Mouse (Mus musculus) hindbrain, embryonic 14.5 days (tissue): ENCODE results near the gene Hacl1. TPM values are rescaled to one million over a fixed set of nuclear protein-coding genes. Genes with fewer than 3 reads are reported as not detected.
"Not testable (repeated sequence)": the region's sequence is repeated elsewhere in the genome, so short reads cannot be mapped to it uniquely, and the experiment has no call there.

Experiments
- ATAC-seq: fragments of 200-750 bp; cut with Nextera tagmentation; 2 replicates; pipeline ENCODE4 v1.8.0; 2017; ENCODE audit warnings: moderate number of reproducible peaks, mild to moderate bottlenecking, moderate TSS enrichment, moderate library complexity; ENCODE audit not compliant: low FRiP score
- DNase-seq: peaks from one replicate; pipeline ENCODE4 v3.0.0-alpha.2; 2015; ENCODE audit warnings: low spot score
- H3K27ac ChIP-seq: fragments of 300-500 bp; sonication (generic); 2 replicates; pipeline ENCODE4 v1.5.1; 2014; ENCODE audit warnings: mild to moderate bottlenecking, moderate library complexity
- H3K27me3 ChIP-seq: fragments of 300-500 bp; sonication (generic); 2 replicates; pipeline ENCODE4 v1.6.1; 2014; ENCODE audit warnings: mild to moderate bottlenecking, low read length, mixed read lengths; ENCODE audit not compliant: control insufficient read depth, insufficient read depth
- H3K36me3 ChIP-seq: fragments of 300-500 bp; sonication (generic); replicated peaks from 2 replicates; pipeline ENCODE4 v1.6.1; 2014; ENCODE audit not compliant: control insufficient read depth, insufficient read depth
- H3K4me1 ChIP-seq: fragments of 300-500 bp; sonication (generic); replicated peaks from 2 replicates; pipeline ENCODE4 v1.6.1; 2014; ENCODE audit warnings: antibody characterized with exemption, low read length, mixed read lengths; ENCODE audit not compliant: control insufficient read depth, insufficient read depth
- H3K4me2 ChIP-seq: fragments of 300-500 bp; sonication (generic); replicated peaks from 2 replicates; pipeline ENCODE4 v1.6.1; 2014; ENCODE audit warnings: mild to moderate bottlenecking, moderate library complexity
- H3K4me3 ChIP-seq: fragments of 300-500 bp; sonication (generic); replicated peaks from 2 replicates; pipeline ENCODE4 v1.5.1; 2014; ENCODE audit warnings: mild to moderate bottlenecking, low read length
- H3K9ac ChIP-seq: fragments of 300-500 bp; sonication (generic); 2 replicates; pipeline ENCODE4 v1.6.1; 2014
- H3K9me3 ChIP-seq: fragments of 300-500 bp; sonication (generic); 2 replicates; pipeline ENCODE4 v1.6.1; 2016; ENCODE audit warnings: low read length; ENCODE audit not compliant: control insufficient read depth
- WGBS: fragments of 180-500 bp; shearing (Covaris S2); extraction: QIAGEN DNeasy Blood & Tissue Kit; methylation state at CpG from one replicate; pipeline ENCODE4 v1.1.7; 2014; 5-methylcytosine and 5-hydroxymethylcytosine counted together
- polyA plus RNA-seq: library from polyadenylated mRNA; unstranded; fragments of >200 nt; fragmentation: Nextera tagmentation; extraction: Ambion mirVana; gene quantifications from 2 replicates; pipeline ENCODE4 v1.2.1, GENCODE M21; 2014

Hacl1 gene
- polyA plus RNA-seq, 1 experiment from 2014 or later, result 13.4 TPM

- Histone ChIP-seq H3K27ac (no peak overlapping the region), H3K9me3 (no peaks in the 10 kb centered on the region), H3K4me2 (no peak overlapping the region), H3K27me3 (no peaks in the 10 kb centered on the region), H3K4me1 (no peaks in the 10 kb centered on the region), H3K9ac (no peak overlapping the region), H3K36me3 (no peaks in the 10 kb centered on the region), H3K4me3 (no peak overlapping the region)
- DNase-seq (no peak), ATAC-seq (no peak)
- WGBS, result 88% methylated on average over 5 of the region's 5 CpGs
These were observed 27.4 kb downstream of the Hacl1 start for GRCm38 (mm10) chr14:31613671-31614070.

- no peak for DNase-seq
- Histone ChIP-seq H3K36me3 (no peaks in the 10 kb centered on the region), H3K4me3 (no peak overlapping the region), H3K4me2 (no peak overlapping the region), H3K9me3 (no peaks in the 10 kb centered on the region), H3K27ac (no peak overlapping the region), H3K27me3 (no peaks in the 10 kb centered on the region), H3K9ac (no peak overlapping the region), H3K4me1 (no peaks in the 10 kb centered on the region)
- no peak for ATAC-seq
- WGBS, result 65% methylated on average over 4 of the region's 4 CpGs
These were observed 29.1 kb downstream of the Hacl1 start for GRCm38 (mm10) chr14:31611986-31612385.

- Histone ChIP-seq H3K9ac (no peak overlapping the region), H3K4me2 (no peak overlapping the region), H3K4me1 (no peaks in the 10 kb centered on the region), H3K27me3 (no peaks in the 10 kb centered on the region), H3K9me3 (no peaks in the 10 kb centered on the region), H3K36me3 (no peaks in the 10 kb centered on the region), H3K27ac (no peak overlapping the region), H3K4me3 (no peak overlapping the region)
- DNase-seq (no peak), ATAC-seq (no peak)
- 53% methylated on average over 6 of the region's 6 CpGs for WGBS
These were observed 35.6 kb downstream of the Hacl1 start for GRCm38 (mm10) chr14:31605514-31605913.

GRCm38 (mm10) chr14:31604916-31605315 is 36.2 kb downstream of the Hacl1 start:
- no peak for DNase-seq
- no peak overlapping the region for H3K4me3 ChIP-seq
- H3K4me2 ChIP-seq, result no peak overlapping the region
- no peak for ATAC-seq
- no peaks in the 10 kb centered on the region for H3K4me1 ChIP-seq
- 84% methylated on average over 5 of the region's 5 CpGs for WGBS
- H3K27me3 ChIP-seq, result no peaks in the 10 kb centered on the region
- no peaks in the 10 kb centered on the region for H3K36me3 ChIP-seq
- no peaks in the 10 kb centered on the region for H3K9me3 ChIP-seq
- H3K27ac ChIP-seq, result no peak overlapping the region
- H3K9ac ChIP-seq, result no peak overlapping the region

GRCm38 (mm10) chr14:31602616-31602979 is 38.5 kb downstream of the Hacl1 start:
- not testable (repeated sequence) for H3K36me3 ChIP-seq, H3K4me2 ChIP-seq, H3K4me1 ChIP-seq, DNase-seq, H3K4me3 ChIP-seq, H3K9me3 ChIP-seq, ATAC-seq, H3K27me3 ChIP-seq, H3K27ac ChIP-seq, H3K9ac ChIP-seq
- 90% methylated on average over 6 of the region's 6 CpGs for WGBS

GRCm38 (mm10) chr14:31601908-31602615 is 39.0 kb downstream of the Hacl1 start:
- Histone ChIP-seq H3K36me3 (no peaks in the 10 kb centered on the region), H3K27ac (no peak overlapping the region), H3K9ac (no peak overlapping the region), H3K9me3 (no peaks in the 10 kb centered on the region), H3K27me3 (no peaks in the 10 kb centered on the region), H3K4me2 (no peak overlapping the region), H3K4me3 (no peak overlapping the region), H3K4me1 (no peaks in the 10 kb centered on the region)
- WGBS, result 92% methylated on average over 14 of the region's 14 CpGs
- DNase-seq (no peak), ATAC-seq (no peak)

GRCm38 (mm10) chr14:31597446-31597845 is 43.6 kb downstream of the Hacl1 start:
- Histone ChIP-seq H3K36me3 (no peaks in the 10 kb centered on the region), H3K4me1 (no peaks in the 10 kb centered on the region), H3K4me2 (no peak overlapping the region), H3K4me3 (no peak overlapping the region), H3K9me3 (no peaks in the 10 kb centered on the region), H3K27ac (no peak overlapping the region), H3K27me3 (no peaks in the 10 kb centered on the region), H3K9ac (no peak overlapping the region)
- DNase-seq (no peak), ATAC-seq (no peak)
- WGBS, result 93% methylated on average over 4 of the region's 4 CpGs

GRCm38 (mm10) chr14:31596408-31596807 is 44.7 kb downstream of the Hacl1 start:
- Histone ChIP-seq H3K4me2 (no peak overlapping the region), H3K9ac (no peak overlapping the region), H3K27ac (no peak overlapping the region), H3K27me3 (no peaks in the 10 kb centered on the region), H3K4me1 (no peaks in the 10 kb centered on the region), H3K9me3 (no peaks in the 10 kb centered on the region), H3K4me3 (no peak overlapping the region), H3K36me3 (no peaks in the 10 kb centered on the region)
- no peak for ATAC-seq
- no peak for DNase-seq
- 83% methylated on average over 7 of the region's 7 CpGs for WGBS

GRCm38 (mm10) chr14:31594693-31595092 is 46.4 kb downstream of the Hacl1 start:
- Histone ChIP-seq H3K27me3 (no peaks in the 10 kb centered on the region), H3K9ac (no peak overlapping the region), H3K4me2 (no peak overlapping the region), H3K9me3 (no peaks in the 10 kb centered on the region), H3K4me3 (no peak overlapping the region), H3K27ac (no peak overlapping the region), H3K36me3 (no peaks in the 10 kb centered on the region), H3K4me1 (no peaks in the 10 kb centered on the region)
- 70% methylated on average over 3 of the region's 3 CpGs for WGBS
- no peak for ATAC-seq
- no peak for DNase-seq

GRCm38 (mm10) chr14:31593036-31593435 is 48.0 kb downstream of the Hacl1 start:
- H3K4me2 ChIP-seq, result no peak overlapping the region
- no peak overlapping the region for H3K27ac ChIP-seq
- no peaks in the 10 kb centered on the region for H3K9me3 ChIP-seq
- no peaks in the 10 kb centered on the region for H3K27me3 ChIP-seq
- H3K36me3 ChIP-seq, result no peaks in the 10 kb centered on the region
- H3K9ac ChIP-seq, result no peak overlapping the region
- no peak overlapping the region for H3K4me3 ChIP-seq
- H3K4me1 ChIP-seq, result no peaks in the 10 kb centered on the region
- 81% methylated on average over 2 of the region's 2 CpGs for WGBS
- no peak for ATAC-seq
- DNase-seq, result no peak
